Mouse (Mus musculus) heart, adult 2 months (tissue): ENCODE results near the gene Nckap5. TPM values are rescaled to one million over a fixed set of nuclear protein-coding genes. Genes with fewer than 3 reads are reported as not detected.
A peak's percentile ranks its signal among the peaks of the same experiment; 100 is the strongest.

ENCODE experiments used
- DNase-seq, 2 experiments: peaks; one replicate each; pipeline ENCODE4 v3.0.0; 2021
- H3K27ac ChIP-seq: fragments of 200-600 bp; 2 replicates; pipeline ENCODE4 v1.8.1; 2022
- H3K27me3 ChIP-seq: fragments of 200-500 bp; 2 replicates; pipeline ENCODE4 v1.6.1; 2012; ENCODE audit warnings: mild to moderate bottlenecking, low read length, inconsistent platforms, mixed read lengths; ENCODE audit not compliant: control insufficient read depth, insufficient read depth
- H3K36me3 ChIP-seq: fragments of 200-500 bp; 2 replicates; pipeline ENCODE4 v1.6.1; 2012; ENCODE audit warnings: low read length, inconsistent platforms; ENCODE audit not compliant: control insufficient read depth, insufficient read depth
- H3K4me1 ChIP-seq: fragments of 200-500 bp; 2 replicates; pipeline ENCODE4 v1.6.1; 2011; ENCODE audit warnings: low read length; ENCODE audit not compliant: control insufficient read depth, insufficient read depth
- H3K4me3 ChIP-seq: fragments of 200-600 bp; 2 replicates; pipeline ENCODE4 v1.8.1; 2022
- H3K79me2 ChIP-seq: fragments of 200-500 bp; replicated peaks from 2 replicates; pipeline ENCODE4 v1.6.1; 2012; ENCODE audit warnings: mild to moderate bottlenecking, inconsistent platforms, low read length, moderate library complexity, mixed read lengths; ENCODE audit not compliant: control insufficient read depth, insufficient read depth
- H3K9ac ChIP-seq: fragments of 200-500 bp; 2 replicates; pipeline ENCODE4 v1.6.1; 2012; ENCODE audit warnings: low read depth, mild to moderate bottlenecking, control low read depth, inconsistent platforms, low read length, mixed read lengths
- CTCF ChIP-seq: fragments of 200-600 bp; IDR thresholded peaks from 2 replicates; pipeline ENCODE4 v1.8.1; 2022; ENCODE audit warnings: antibody characterized with exemption, mild to moderate bottlenecking, moderate library complexity
- EP300 ChIP-seq: fragments of 200-500 bp; IDR thresholded peaks from 2 replicates; pipeline ENCODE4 v1.6.1; 2011; ENCODE audit warnings: low read depth, low read length, control low read depth; ENCODE audit not compliant: insufficient read depth
- POLR2A ChIP-seq: fragments of 200-500 bp; IDR thresholded peaks from 2 replicates; pipeline ENCODE4 v1.6.1; 2011; ENCODE audit warnings: mild to moderate bottlenecking, low read depth, low read length, control low read depth; ENCODE audit not compliant: insufficient read depth
- WGBS: fragments of 180-500 bp; shearing (Covaris S2); methylation state at CpG from one replicate; pipeline ENCODE4 v1.1.7; 2018; 5-methylcytosine and 5-hydroxymethylcytosine counted together
- intact Hi-C: fragments of 180-260 bp; cut with DNase I; formaldehyde crosslinking; loops from one replicate; pipeline ENCODE4 v1.15.1; 2025
- polyA plus RNA-seq: library from polyadenylated mRNA; depleted of rRNA; stranded (reverse); fragments of >200 nt; gene quantifications from 2 replicates; pipeline ENCODE4 v1.2.3, GENCODE M21; 2012
- total RNA-seq, 2 experiments: library from RNA; stranded (reverse); gene quantifications; 2 replicates each; pipeline ENCODE4 v1.2.3; 2021

Gene Nckap5
- total and polyA plus RNA-seq, 3 experiments: 2.8 to 9.6 (median 6.0) TPM

GRCm38 (mm10) chr1:126731691-126732090 lies 98.9 kb downstream of the Nckap5 start:
- intact Hi-C loops: loop anchor here (10.0 kb wide), 1 partner anchor 193 kb away; no protein-coding TSS in a partner anchor
- Histone ChIP-seq H3K36me3 (no peaks in the 10 kb centered on the region), H3K4me1 (peaks cover 1% of the 10 kb centered on the region; the same call in 1 of the 2 replicates), H3K4me3 (no peak overlapping the region), H3K79me2 (no peaks in the 10 kb centered on the region), H3K27ac (no peak overlapping the region), H3K27me3 (no peaks in the 10 kb centered on the region), H3K9ac (no peak overlapping the region)
- no peak for DNase-seq
- TF ChIP-seq EP300: no peak

GRCm38 (mm10) chr1:126726400-126727055 lies 104.1 kb downstream of the Nckap5 start:
- Histone ChIP-seq H3K4me3 (no peak overlapping the region), H3K79me2 (no peaks in the 10 kb centered on the region), H3K27ac (no peak overlapping the region), H3K27me3 (no peaks in the 10 kb centered on the region), H3K4me1 (peaks cover 1% of the 10 kb centered on the region; the same call in 1 of the 2 replicates), H3K9ac (no peak overlapping the region), H3K36me3 (no peaks in the 10 kb centered on the region)
- DNase-seq: no peak
- WGBS: 71% methylated on average over 6 of the region's 6 CpGs
- no peak for TF ChIP-seq EP300
- TF ChIP-seq CTCF: peak; percentile 67
- intact Hi-C loops: loop anchor here (10.0 kb wide), 1 partner anchor 292 kb away; no protein-coding TSS in a partner anchor

GRCm38 (mm10) chr1:126725628-126726367 lies 104.8 kb downstream of the Nckap5 start:
- WGBS: 79% methylated on average over 9 of the region's 9 CpGs
- no peak overlapping the region for H3K9ac ChIP-seq
- H3K27ac ChIP-seq: no peak overlapping the region
- H3K27me3 ChIP-seq: no peaks in the 10 kb centered on the region
- no peak for DNase-seq
- no peaks in the 10 kb centered on the region for H3K79me2 ChIP-seq
- TF ChIP-seq EP300 (no peak), POLR2A (no peak), CTCF (no peak)
- H3K36me3 ChIP-seq: no peaks in the 10 kb centered on the region
- H3K4me1 ChIP-seq: peaks cover 1% of the 10 kb centered on the region; the same call in 1 of the 2 replicates
- intact Hi-C loops: loop anchor here (10.0 kb wide), 1 partner anchor 291 kb away; no protein-coding TSS in a partner anchor
- H3K4me3 ChIP-seq: no peak overlapping the region

- DNase-seq: no peak
- no peak overlapping the region for H3K4me3 ChIP-seq
- intact Hi-C loops: loop anchor here (10.0 kb wide), 1 partner anchor 287 kb away; no protein-coding TSS in a partner anchor
- H3K36me3 ChIP-seq: no peaks in the 10 kb centered on the region
- H3K9ac ChIP-seq: no peak overlapping the region
- TF ChIP-seq POLR2A: no peak
- TF ChIP-seq CTCF: no peak
- TF ChIP-seq EP300: no peak
- H3K27me3 ChIP-seq: no peaks in the 10 kb centered on the region
- peaks cover 1% of the 10 kb centered on the region; the same call in 1 of the 2 replicates for H3K4me1 ChIP-seq
- no peaks in the 10 kb centered on the region for H3K79me2 ChIP-seq
- H3K27ac ChIP-seq: no peak overlapping the region
- 84% methylated on average over 1 of the region's 1 CpGs for WGBS
Measured at GRCm38 (mm10) chr1:126721917-126722316, 108.7 kb downstream of the Nckap5 start.

GRCm38 (mm10) chr1:126719733-126720348 lies 110.8 kb downstream of the Nckap5 start:
- DNase-seq: no peak
- Histone ChIP-seq H3K79me2 (no peaks in the 10 kb centered on the region), H3K27ac (no peak overlapping the region), H3K4me1 (peaks cover 1% of the 10 kb centered on the region; the same call in 1 of the 2 replicates), H3K4me3 (no peak overlapping the region), H3K27me3 (no peaks in the 10 kb centered on the region), H3K9ac (no peak overlapping the region), H3K36me3 (no peaks in the 10 kb centered on the region)
- intact Hi-C loops: loop anchor here (10.0 kb wide), 1 partner anchor 285 kb away; no protein-coding TSS in a partner anchor
- TF ChIP-seq CTCF: no peak
- WGBS: 66% methylated on average over 5 of the region's 5 CpGs

- H3K79me2 ChIP-seq: no peaks in the 10 kb centered on the region
- H3K36me3 ChIP-seq: no peaks in the 10 kb centered on the region
- H3K4me3 ChIP-seq: no peak overlapping the region
- H3K9ac ChIP-seq: no peak overlapping the region
- intact Hi-C loops: no loop called here
- no peaks in the 10 kb centered on the region for H3K4me1 ChIP-seq
- no peaks in the 10 kb centered on the region for H3K27me3 ChIP-seq
- 95% methylated on average over 16 of the region's 16 CpGs for WGBS
- DNase-seq: no peak
- TF ChIP-seq EP300 (no peak), CTCF (no peak), POLR2A (no peak)
- H3K27ac ChIP-seq: no peak overlapping the region
Measured at GRCm38 (mm10) chr1:126706611-126707010, 124.0 kb downstream of the Nckap5 start.
